ENCODE assay signal across 9 mouse cellular contexts in genomic region chr3:78901838-78902484, GRCm38 (mm10).
A peak's percentile ranks its signal among the peaks of the same experiment; 100 is the strongest.
DNase-seq lines count a peak whose midpoint lies in the region; ATAC-seq lines count a peak whose summit lies in the region.
"Had no signal": no experiment of that assay in that cellular context is flagged by ENCODE, and none has a peak within 500 bp of the region (broad histone marks: within the 10 kb centered on the region; RNA-seq: fewer than 3 reads in every experiment).

No protein-coding gene starts in this region.

- 50% methylated on average over 4 of the region's 4 CpGs for WGBS in hindbrain, embryonic 11.5 days
- 53% methylated on average over 4 of the region's 4 CpGs for WGBS in limb, embryonic 13.5 days

- H3K9me3 ChIP-seq in hindbrain, embryonic 11.5 days (ENCODE audit: control insufficient read depth, low read length) = no peaks in the 10 kb centered on the region
- no peaks in the 10 kb centered on the region for H3K9me3 ChIP-seq in limb, embryonic 13.5 days

- DNase-seq in cerebellum, adult 11 months = peak; percentile 13
- DNase-seq in cerebellum, adult 9-10 months = no peak
- DNase-seq in adrenal gland, postnatal 4 days (ENCODE audit: low spot score in 2 of 2) = peak; percentile 5 to 11
- peak; percentile 9 to 18 for DNase-seq in frontal cortex, postnatal 36 days (ENCODE audit: low spot score in 2 of 2)
- DNase-seq in hindbrain, embryonic 11.5 days (ENCODE audit: low spot score) = peak; percentile 30
- no peak for DNase-seq in T-cell, adult 2 months (ENCODE audit: low spot score)

- no peak overlapping the region for H3K27ac ChIP-seq in hindbrain, embryonic 11.5 days (ENCODE audit: low read depth, low read length)
- H3K27ac ChIP-seq in limb, embryonic 13.5 days = 0 out of 2 replicates have a peak overlapping the region, but pooled peaks have one; percentile 10

- no peaks in the 10 kb centered on the region; the same call in 1 of the 2 replicates for H3K4me1 ChIP-seq in hindbrain, embryonic 11.5 days (replicated peaks; ENCODE audit: control insufficient read depth, insufficient read depth, low read length)
- peaks cover 10% of the 10 kb centered on the region for H3K4me1 ChIP-seq in limb, embryonic 13.5 days

- no peaks in the 10 kb centered on the region for H3K36me3 ChIP-seq in hindbrain, embryonic 11.5 days (ENCODE audit: control insufficient read depth, insufficient read depth, low read length)
- no peaks in the 10 kb centered on the region for H3K36me3 ChIP-seq in limb, embryonic 13.5 days

- no peak overlapping the region for H3K4me3 ChIP-seq in hindbrain, embryonic 11.5 days (ENCODE audit: low read depth, low read length)
- no peak overlapping the region for H3K4me3 ChIP-seq in limb, embryonic 13.5 days
- H3K4me3 ChIP-seq: myocyte had no signal

- no peak overlapping the region for H3K4me2 ChIP-seq in hindbrain, embryonic 11.5 days (replicated peaks; ENCODE audit: low read depth, low read length)
- H3K4me2 ChIP-seq in limb, embryonic 13.5 days (replicated peaks) = no peak overlapping the region

- no peaks in the 10 kb centered on the region for H3K27me3 ChIP-seq in hindbrain, embryonic 11.5 days (ENCODE audit: control insufficient read depth, insufficient read depth, low read length)
- no peaks in the 10 kb centered on the region for H3K27me3 ChIP-seq in limb, embryonic 13.5 days

- H3K9ac ChIP-seq in hindbrain, embryonic 11.5 days (ENCODE audit: low read depth, low read length) = no peak overlapping the region
- H3K9ac ChIP-seq in limb, embryonic 13.5 days = no peak overlapping the region

- ATAC-seq in hindbrain, embryonic 11.5 days (ENCODE audit: low FRiP score) = peak; percentile 27
- ATAC-seq in limb, embryonic 13.5 days (ENCODE audit: low FRiP score, low read depth) = peak; percentile 79
- no peak for ATAC-seq in CD4-positive, CD25-positive, alpha-beta regulatory T cell, adult 4 months

Comparison
In these comparisons a context has a peak if more than half of its experiments do, and no peak if none do; other contexts are left out.
1. DNase-seq: peak in cerebellum, adult 11 months (single experiment), adrenal gland, postnatal 4 days (2 of 2), frontal cortex, postnatal 36 days (2 of 2) and hindbrain, embryonic 11.5 days (single experiment); none in cerebellum, adult 9-10 months (single experiment) and T-cell, adult 2 months (single experiment).